Mouse (Mus musculus) midbrain, postnatal 0 days (tissue): Measurements from ENCODE around the gene Fndc4. TPM values are rescaled to one million over a fixed set of nuclear protein-coding genes. Genes with fewer than 3 reads are reported as not detected.
A peak's percentile ranks its signal among the peaks of the same experiment; 100 is the strongest.

Source experiments
- ATAC-seq: fragments of 200-750 bp; cut with Nextera tagmentation; 2 replicates; pipeline ENCODE4 v1.8.0; 2017; ENCODE audit warnings: moderate number of reproducible peaks, mild to moderate bottlenecking, moderate TSS enrichment, moderate library complexity; ENCODE audit not compliant: low FRiP score
- DNase-seq: peaks from one replicate; pipeline ENCODE4 v3.0.0-alpha.2; 2015; ENCODE audit warnings: low spot score
- H3K27ac ChIP-seq: fragments of 300-500 bp; sonication (generic); 2 replicates; pipeline ENCODE4 v1.5.1; 2014; ENCODE audit warnings: low read depth, mild to moderate bottlenecking, low read length, mixed read lengths
- H3K27me3 ChIP-seq: fragments of 300-500 bp; sonication (generic); 2 replicates; pipeline ENCODE4 v1.6.1; 2014; ENCODE audit warnings: low read length, control low read depth, mixed read lengths; ENCODE audit not compliant: insufficient read depth
- H3K36me3 ChIP-seq: fragments of 300-500 bp; sonication (generic); 2 replicates; pipeline ENCODE4 v1.6.1; 2014; ENCODE audit warnings: low read length, control low read depth, mixed read lengths; ENCODE audit not compliant: insufficient read depth
- H3K4me1 ChIP-seq: fragments of 300-500 bp; sonication (generic); 2 replicates; pipeline ENCODE4 v1.6.1; 2014; ENCODE audit warnings: mild to moderate bottlenecking, control low read depth, antibody characterized with exemption, low read length, mixed read lengths; ENCODE audit not compliant: insufficient read depth
- H3K4me2 ChIP-seq: fragments of 300-500 bp; sonication (generic); 2 replicates; pipeline ENCODE4 v1.6.1; 2014; ENCODE audit warnings: low read depth, mild to moderate bottlenecking, low read length, mixed read lengths; ENCODE audit not compliant: poor library complexity, severe bottlenecking
- H3K4me3 ChIP-seq: fragments of 300-500 bp; sonication (generic); 2 replicates; pipeline ENCODE4 v1.5.1; 2014; ENCODE audit warnings: low read depth, mild to moderate bottlenecking, low read length, moderate library complexity
- H3K9ac ChIP-seq: fragments of 300-500 bp; sonication (generic); replicated peaks from 2 replicates; pipeline ENCODE4 v1.6.1; 2014; ENCODE audit warnings: mild to moderate bottlenecking, low read length, moderate library complexity, mixed read lengths; ENCODE audit not compliant: poor library complexity, severe bottlenecking
- H3K9me3 ChIP-seq: fragments of 300-500 bp; sonication (generic); 2 replicates; pipeline ENCODE4 v1.6.1; 2016; ENCODE audit warnings: low read length, control low read depth
- CTCF ChIP-seq: IDR thresholded peaks from 2 replicates; pipeline ENCODE4 v1.5.1; 2016; ENCODE audit warnings: antibody characterized with exemption, mild to moderate bottlenecking
- WGBS: fragments of 180-500 bp; shearing (Covaris S2); extraction: QIAGEN DNeasy Blood & Tissue Kit; methylation state at CpG from one replicate; pipeline ENCODE4 v1.1.7; 2014; 5-methylcytosine and 5-hydroxymethylcytosine counted together
- polyA plus RNA-seq: library from polyadenylated mRNA; unstranded; fragments of >200 nt; fragmentation: Nextera tagmentation; extraction: Ambion mirVana; gene quantifications from 2 replicates; pipeline ENCODE4 v1.2.1, GENCODE M21; 2015
- total RNA-seq: library from RNA; depleted of rRNA; stranded (reverse); fragments of >200 nt; gene quantifications from 2 replicates; pipeline ENCODE4 v1.2.3, GENCODE M21; 2014; rRNA removed

Gene Fndc4
- total and polyA plus RNA-seq, 2 experiments from 2014 or later, result 103 to 188 TPM

- DNase-seq (peak; percentile 28), ATAC-seq (peak; percentile 68)
- no peak within 1 kb of the TSS for H3K4me2 ChIP-seq
- H3K4me3 ChIP-seq, result no peak within 1 kb of the TSS
- TF ChIP-seq CTCF, result no peak
- H3K9me3 ChIP-seq, result no peaks in the 10 kb centered on the region
- H3K27me3 ChIP-seq, result no peaks in the 10 kb centered on the region
- peaks cover 62% of the 10 kb centered on the region for H3K36me3 ChIP-seq
- H3K9ac ChIP-seq, result peak within 1 kb of the TSS; percentile 39; the same call in 1 of the 2 replicates
- 0 out of 2 replicates have a peak, but pooled peaks cover 4% of the 10 kb centered on the region for H3K4me1 ChIP-seq
- H3K27ac ChIP-seq, result no peak within 1 kb of the TSS
- 25% methylated on average over 47 of the region's 47 CpGs for WGBS
Measured at GRCm38 (mm10) chr5:31251541-31252101, 44.3 kb downstream of the Fndc4 start, which contains the start of gene Krtcap3. TSS of gene Krtcap3 (plus strand) at chr5:31251691.

- H3K4me2 ChIP-seq, result no peak overlapping the region
- H3K4me3 ChIP-seq, result no peak overlapping the region
- H3K36me3 ChIP-seq, result peaks cover 66% of the 10 kb centered on the region
- no peaks in the 10 kb centered on the region for H3K27me3 ChIP-seq
- DNase-seq (peak; percentile 14), ATAC-seq (0 out of 2 replicates have a peak, but pooled peaks have one; percentile 4)
- H3K4me1 ChIP-seq, result 0 out of 2 replicates have a peak, but pooled peaks cover 4% of the 10 kb centered on the region
- H3K9me3 ChIP-seq, result no peaks in the 10 kb centered on the region
- no peak overlapping the region for H3K27ac ChIP-seq
- H3K9ac ChIP-seq, result no peak overlapping the region
- WGBS, result 65% methylated on average over 4 of the region's 4 CpGs
- no peak for TF ChIP-seq CTCF
Measured at GRCm38 (mm10) chr5:31250716-31251115, 45.2 kb downstream of the Fndc4 start.

Other genes with a start within 250 kb of the Fndc4 start
- 138 and 155 TPM in 2 replicates for gene Atraid, start 247.8 kb downstream of the Fndc4 start, total RNA-seq
- gene Atraid, start 247.8 kb downstream of the Fndc4 start, polyA plus RNA-seq, result 235 and 243 TPM in 2 replicates
- gene Slc5a6, start 247.2 kb downstream of the Fndc4 start, total RNA-seq, result 43.8 and 44.9 TPM in 2 replicates
- 32.3 and 33.0 TPM in 2 replicates for gene Slc5a6, start 247.2 kb downstream of the Fndc4 start, polyA plus RNA-seq
- gene Cad, start 241.3 kb downstream of the Fndc4 start, total RNA-seq, result 39.5 and 44.8 TPM in 2 replicates
- 6.7 and 7.8 TPM in 2 replicates for gene Cad, start 241.3 kb downstream of the Fndc4 start, polyA plus RNA-seq
- gene Dnajc5g, start 189.8 kb downstream of the Fndc4 start, total RNA-seq, result not detected in 2 replicates
- not detected in 2 replicates for gene Dnajc5g, start 189.8 kb downstream of the Fndc4 start, polyA plus RNA-seq
- gene Slc30a3, start 187.8 kb downstream of the Fndc4 start, total RNA-seq, result 19.3 and 24.1 TPM in 2 replicates
- 14.0 and 20.6 TPM in 2 replicates for gene Slc30a3, start 187.8 kb downstream of the Fndc4 start, polyA plus RNA-seq
- gene Trim54, start 179.4 kb downstream of the Fndc4 start, total RNA-seq, result 0.33 TPM in 1 of 2 replicates, not detected in the other
- gene Trim54, start 179.4 kb downstream of the Fndc4 start, polyA plus RNA-seq, result not detected in 2 replicates
- gene Ucn, start 157.3 kb downstream of the Fndc4 start, total RNA-seq, result not detected in 2 replicates
- not detected in 2 replicates for gene Ucn, start 157.3 kb downstream of the Fndc4 start, polyA plus RNA-seq
- 42.5 and 65.5 TPM in 2 replicates for gene Mpv17, start 141.8 kb downstream of the Fndc4 start, total RNA-seq
- gene Mpv17, start 141.8 kb downstream of the Fndc4 start, polyA plus RNA-seq, result 38.8 and 41.8 TPM in 2 replicates
- 3.1 and 4.3 TPM in 2 replicates for gene Gm29609, start 116.2 kb downstream of the Fndc4 start, total RNA-seq
- 1.9 and 2.2 TPM in 2 replicates for gene Gm29609, start 116.2 kb downstream of the Fndc4 start, polyA plus RNA-seq
- 45.2 and 46.4 TPM in 2 replicates for gene Gtf3c2, start 115.9 kb downstream of the Fndc4 start, total RNA-seq
- 46.1 and 49.0 TPM in 2 replicates for gene Gtf3c2, start 115.9 kb downstream of the Fndc4 start, polyA plus RNA-seq
- 88.3 and 95.2 TPM in 2 replicates for gene Snx17, start 102.9 kb downstream of the Fndc4 start, total RNA-seq
- 103 and 104 TPM in 2 replicates for gene Snx17, start 102.9 kb downstream of the Fndc4 start, polyA plus RNA-seq
- 29.7 and 34.0 TPM in 2 replicates for gene Eif2b4, start 102.7 kb downstream of the Fndc4 start, total RNA-seq
- 84.3 and 93.4 TPM in 2 replicates for gene Eif2b4, start 102.7 kb downstream of the Fndc4 start, polyA plus RNA-seq
- 6.4 and 10.9 TPM in 2 replicates for gene Zfp513, start 93.8 kb downstream of the Fndc4 start, total RNA-seq
- gene Zfp513, start 93.8 kb downstream of the Fndc4 start, polyA plus RNA-seq, result 11.1 and 13.0 TPM in 2 replicates
- gene Ppm1g, start 75.4 kb downstream of the Fndc4 start, total RNA-seq, result 87.0 and 95.6 TPM in 2 replicates
- gene Ppm1g, start 75.4 kb downstream of the Fndc4 start, polyA plus RNA-seq, result 170 and 183 TPM in 2 replicates
- gene Nrbp1, start 55.2 kb downstream of the Fndc4 start, total RNA-seq, result 120 and 126 TPM in 2 replicates
- gene Nrbp1, start 55.2 kb downstream of the Fndc4 start, polyA plus RNA-seq, result 138 and 149 TPM in 2 replicates
- not detected in 2 replicates for gene Gm9970, start 54.8 kb downstream of the Fndc4 start, total RNA-seq
- gene Gm9970, start 54.8 kb downstream of the Fndc4 start, polyA plus RNA-seq, result 0.34 and 0.93 TPM in 2 replicates
- 1.2 and 2.5 TPM in 2 replicates for gene Krtcap3, start 44.4 kb downstream of the Fndc4 start, total RNA-seq
- gene Krtcap3, start 44.4 kb downstream of the Fndc4 start, polyA plus RNA-seq, result 1.5 and 3.4 TPM in 2 replicates
- gene Ift172, start 5.0 kb downstream of the Fndc4 start, total RNA-seq, result 28.2 and 45.8 TPM in 2 replicates
- gene Ift172, start 5.0 kb downstream of the Fndc4 start, polyA plus RNA-seq, result 16.5 and 17.7 TPM in 2 replicates
- 0.42 and 1.2 TPM in 2 replicates for gene Gckr, start 1.4 kb upstream of the Fndc4 start, total RNA-seq
- gene Gckr, start 1.4 kb upstream of the Fndc4 start, polyA plus RNA-seq, result 0.85 and 1.0 TPM in 2 replicates
- gene Zfp512, start 156.4 kb upstream of the Fndc4 start, total RNA-seq, result 74.6 and 99.9 TPM in 2 replicates
- gene Zfp512, start 156.4 kb upstream of the Fndc4 start, polyA plus RNA-seq, result 93.6 and 94.2 TPM in 2 replicates
- 0.28 TPM in 1 of 2 replicates, not detected in the other for gene 4930548H24Rik, start 189.7 kb upstream of the Fndc4 start, total RNA-seq
- gene 4930548H24Rik, start 189.7 kb upstream of the Fndc4 start, polyA plus RNA-seq, result not detected in 2 replicates
- gene Gpn1, start 198.7 kb upstream of the Fndc4 start, total RNA-seq, result 35.2 and 37.3 TPM in 2 replicates
- 62.7 and 71.1 TPM in 2 replicates for gene Gpn1, start 198.7 kb upstream of the Fndc4 start, polyA plus RNA-seq
- gene Slc4a1ap, start 230.9 kb upstream of the Fndc4 start, total RNA-seq, result 36.8 and 39.6 TPM in 2 replicates
- gene Slc4a1ap, start 230.9 kb upstream of the Fndc4 start, polyA plus RNA-seq, result 23.3 and 30.1 TPM in 2 replicates
- gene Supt7l, start 231.7 kb upstream of the Fndc4 start, total RNA-seq, result 25.3 and 25.7 TPM in 2 replicates
- 18.1 and 20.4 TPM in 2 replicates for gene Supt7l, start 231.7 kb upstream of the Fndc4 start, polyA plus RNA-seq